Mouse (Mus musculus): ENCODE measurements around the gene Cntn4. TPM values are rescaled to one million over a fixed set of nuclear protein-coding genes. Genes with fewer than 3 reads are reported as not detected.

Gene Cntn4
- polyA plus RNA-seq (2012; rRNA removed) (0.02 TPM in 1 of 2 replicates, not detected in the other), polyA plus RNA-seq (2014; fragmentation: Nextera tagmentation; extraction: Ambion mirVana) (not detected in 2 replicates)

GRCm38 (mm10) chr6:105677149-105678031, at the start of gene Cntn4:
Gene Cntn4, plus strand, starts transcription at chr6:105677660.
- Histone ChIP-seq H3K9me3 (ENCODE audit: control insufficient read depth, low read length) (no peaks in the 10 kb centered on the region), H3K4me2 (ENCODE audit: low read depth) (no peak within 1 kb of the TSS), H3K36me3 (replicated peaks; ENCODE audit: control insufficient read depth, insufficient read depth, low read depth) (no peaks in the 10 kb centered on the region), H3K27ac (no peak within 1 kb of the TSS), H3K9ac (replicated peaks) (no peak within 1 kb of the TSS), H3K27me3 (ENCODE audit: control insufficient read depth, insufficient read depth, low read length) (no peaks in the 10 kb centered on the region), H3K4me1 (replicated peaks; ENCODE audit: control insufficient read depth in 2 of 2, insufficient read depth in 2 of 2, low read length in 1 of 2) (no peaks in the 10 kb centered on the region), H3K4me3 (ENCODE audit: insufficient read depth in 1 of 2, low read depth in 2 of 2, low read length in 2 of 2) (no peak within 1 kb of the TSS)
- ATAC-seq (ENCODE audit: insufficient read depth) (no peak), DNase-seq (ENCODE audit: low read depth in 3 of 3, low spot score in 3 of 3) (no peak)
- no peak for TF ChIP-seq CTCF (IDR thresholded peaks at IDR 0.05; ENCODE audit: low read depth)
- no peak for TF ChIP-seq EP300 (IDR thresholded peaks at IDR 0.05; ENCODE audit: low read depth)
- WGBS (ENCODE audit: insufficient replicate concordance): 4% methylated on average over 39 of the region's 40 CpGs

- H3K9ac ChIP-seq (replicated peaks): no peak overlapping the region
- H3K36me3 ChIP-seq (replicated peaks; ENCODE audit: control insufficient read depth, insufficient read depth, low read depth): no peaks in the 10 kb centered on the region
- no peaks in the 10 kb centered on the region for H3K27me3 ChIP-seq (ENCODE audit: control insufficient read depth, insufficient read depth, low read length)
- no peak overlapping the region for H3K4me3 ChIP-seq (ENCODE audit: insufficient read depth in 1 of 2, low read depth in 2 of 2, low read length in 2 of 2)
- H3K27ac ChIP-seq: no peak overlapping the region
- WGBS (ENCODE audit: insufficient replicate concordance): 51% methylated on average over 4 of the region's 4 CpGs
- DNase-seq (ENCODE audit: low read depth in 3 of 3, low spot score in 3 of 3): no peak
- no peaks in the 10 kb centered on the region for H3K9me3 ChIP-seq (ENCODE audit: control insufficient read depth, low read length)
- no peaks in the 10 kb centered on the region for H3K4me1 ChIP-seq (replicated peaks; ENCODE audit: control insufficient read depth in 2 of 2, insufficient read depth in 2 of 2, low read length in 1 of 2)
- TF ChIP-seq EP300 (IDR thresholded peaks at IDR 0.05; ENCODE audit: low read depth) (no peak), CTCF (IDR thresholded peaks at IDR 0.05; ENCODE audit: low read depth) (no peak)
- H3K4me2 ChIP-seq (ENCODE audit: low read depth): no peak overlapping the region
- ATAC-seq (ENCODE audit: insufficient read depth): no peak
These were observed 3.2 kb upstream of the Cntn4 start for GRCm38 (mm10) chr6:105674276-105674675.

GRCm38 (mm10) chr6:105675099-105675498, 2.4 kb upstream of the Cntn4 start:
- no peak overlapping the region for H3K27ac ChIP-seq
- no peaks in the 10 kb centered on the region for H3K4me1 ChIP-seq (replicated peaks; ENCODE audit: control insufficient read depth in 2 of 2, insufficient read depth in 2 of 2, low read length in 1 of 2)
- no peaks in the 10 kb centered on the region for H3K9me3 ChIP-seq (ENCODE audit: control insufficient read depth, low read length)
- H3K36me3 ChIP-seq (replicated peaks; ENCODE audit: control insufficient read depth, insufficient read depth, low read depth): no peaks in the 10 kb centered on the region
- WGBS (ENCODE audit: insufficient replicate concordance): 31% methylated on average over 3 of the region's 3 CpGs
- DNase-seq (ENCODE audit: low read depth in 3 of 3, low spot score in 3 of 3) (no peak), ATAC-seq (ENCODE audit: insufficient read depth) (no peak)
- H3K27me3 ChIP-seq (ENCODE audit: control insufficient read depth, insufficient read depth, low read length): no peaks in the 10 kb centered on the region
- H3K4me2 ChIP-seq (ENCODE audit: low read depth): no peak overlapping the region
- H3K9ac ChIP-seq (replicated peaks): no peak overlapping the region
- no peak overlapping the region for H3K4me3 ChIP-seq (ENCODE audit: insufficient read depth in 1 of 2, low read depth in 2 of 2, low read length in 2 of 2)
- no peak for TF ChIP-seq CTCF (IDR thresholded peaks at IDR 0.05; ENCODE audit: low read depth)
- TF ChIP-seq EP300 (IDR thresholded peaks at IDR 0.05; ENCODE audit: low read depth): no peak

- no peak for TF ChIP-seq EP300 (IDR thresholded peaks at IDR 0.05; ENCODE audit: low read depth)
- no peak for TF ChIP-seq CTCF (IDR thresholded peaks at IDR 0.05; ENCODE audit: low read depth)
- no peaks in the 10 kb centered on the region for H3K4me1 ChIP-seq (replicated peaks; ENCODE audit: control insufficient read depth in 2 of 2, insufficient read depth in 2 of 2, low read length in 1 of 2)
- ATAC-seq (ENCODE audit: insufficient read depth) (no peak), DNase-seq (ENCODE audit: low read depth in 3 of 3, low spot score in 3 of 3) (no peak)
- no peak overlapping the region for H3K4me3 ChIP-seq (ENCODE audit: insufficient read depth in 1 of 2, low read depth in 2 of 2, low read length in 2 of 2)
- WGBS (ENCODE audit: insufficient replicate concordance): 39% methylated on average over 5 of the region's 5 CpGs
- no peak overlapping the region for H3K27ac ChIP-seq
- H3K9me3 ChIP-seq (ENCODE audit: control insufficient read depth, low read length): no peaks in the 10 kb centered on the region
- no peak overlapping the region for H3K4me2 ChIP-seq (ENCODE audit: low read depth)
- no peaks in the 10 kb centered on the region for H3K27me3 ChIP-seq (ENCODE audit: control insufficient read depth, insufficient read depth, low read length)
- H3K36me3 ChIP-seq (replicated peaks; ENCODE audit: control insufficient read depth, insufficient read depth, low read depth): no peaks in the 10 kb centered on the region
- no peak overlapping the region for H3K9ac ChIP-seq (replicated peaks)
These were observed 823 bp upstream of the Cntn4 start for GRCm38 (mm10) chr6:105676637-105677036.

GRCm38 (mm10) chr6:105678778-105679177, 1.3 kb downstream of the Cntn4 start:
- no peaks in the 10 kb centered on the region for H3K9me3 ChIP-seq (ENCODE audit: control insufficient read depth, low read length)
- H3K4me3 ChIP-seq (ENCODE audit: insufficient read depth in 1 of 2, low read depth in 2 of 2, low read length in 2 of 2): no peak overlapping the region
- WGBS (ENCODE audit: insufficient replicate concordance): 11% methylated on average over 5 of the region's 5 CpGs
- H3K4me2 ChIP-seq (ENCODE audit: low read depth): no peak overlapping the region
- no peak overlapping the region for H3K9ac ChIP-seq (replicated peaks)
- H3K27me3 ChIP-seq (ENCODE audit: control insufficient read depth, insufficient read depth, low read length): no peaks in the 10 kb centered on the region
- H3K36me3 ChIP-seq (replicated peaks; ENCODE audit: control insufficient read depth, insufficient read depth, low read depth): no peaks in the 10 kb centered on the region
- TF ChIP-seq EP300 (IDR thresholded peaks at IDR 0.05; ENCODE audit: low read depth): no peak
- no peak for TF ChIP-seq CTCF (IDR thresholded peaks at IDR 0.05; ENCODE audit: low read depth)
- H3K4me1 ChIP-seq (replicated peaks; ENCODE audit: control insufficient read depth in 2 of 2, insufficient read depth in 2 of 2, low read length in 1 of 2): no peaks in the 10 kb centered on the region
- H3K27ac ChIP-seq: no peak overlapping the region
- DNase-seq (ENCODE audit: low read depth in 3 of 3, low spot score in 3 of 3) (no peak), ATAC-seq (ENCODE audit: insufficient read depth) (no peak)

Measured in liver, embryonic 14.5 days (tissue).